Mouse (Mus musculus) liver, postnatal 0 days (tissue): ENCODE data around the gene Vars. TPM values are rescaled to one million over a fixed set of nuclear protein-coding genes. Genes with fewer than 3 reads are reported as not detected.
A peak's percentile ranks its signal among the peaks of the same experiment; 100 is the strongest.
"Not testable (repeated sequence)": the region's sequence is repeated elsewhere in the genome, so short reads cannot be mapped to it uniquely, and the experiment has no call there.

Source experiments
- ATAC-seq: fragments of 200-750 bp; cut with Nextera tagmentation; 2 replicates; pipeline ENCODE4 v1.8.0; 2017; ENCODE audit warnings: mild to moderate bottlenecking, moderate library complexity
- DNase-seq: peaks from one replicate; pipeline ENCODE4 v3.0.0-alpha.2; 2016
- H3K27ac ChIP-seq: fragments of 300-500 bp; sonication (generic); 2 replicates; pipeline ENCODE4 v1.5.1; 2014; ENCODE audit warnings: antibody characterized with exemption, moderate library complexity, mild to moderate bottlenecking, low read depth
- H3K27me3 ChIP-seq: fragments of 300-500 bp; sonication (generic); 2 replicates; pipeline ENCODE4 v1.6.1; 2014; ENCODE audit warnings: low read length, control low read depth, mixed read lengths; ENCODE audit not compliant: insufficient read depth
- H3K36me3 ChIP-seq: fragments of 300-500 bp; sonication (generic); replicated peaks from 2 replicates; pipeline ENCODE4 v1.6.1; 2014; ENCODE audit warnings: mild to moderate bottlenecking, control low read depth, low read length, moderate library complexity, mixed read lengths; ENCODE audit not compliant: insufficient read depth
- H3K4me1 ChIP-seq: fragments of 300-500 bp; sonication (generic); 2 replicates; pipeline ENCODE4 v1.6.1; 2014; ENCODE audit warnings: antibody characterized with exemption, mild to moderate bottlenecking, control low read depth; ENCODE audit not compliant: insufficient read depth
- H3K4me2 ChIP-seq: fragments of 300-500 bp; sonication (generic); 2 replicates; pipeline ENCODE4 v1.6.1; 2014; ENCODE audit warnings: low read depth, mild to moderate bottlenecking, low read length, moderate library complexity, mixed read lengths
- H3K4me3 ChIP-seq: fragments of 300-500 bp; sonication (generic); 2 replicates; pipeline ENCODE4 v1.5.1; 2014; ENCODE audit warnings: low read depth, low read length
- H3K9ac ChIP-seq: fragments of 300-500 bp; sonication (generic); replicated peaks from 2 replicates; pipeline ENCODE4 v1.6.1; 2014; ENCODE audit warnings: mild to moderate bottlenecking, moderate library complexity
- H3K9me3 ChIP-seq: fragments of 300-500 bp; sonication (generic); 2 replicates; pipeline ENCODE4 v1.6.1; 2016; ENCODE audit warnings: mild to moderate bottlenecking, control low read depth, low read length, mixed read lengths
- CTCF ChIP-seq: sonication (generic); IDR thresholded peaks from 2 replicates; pipeline ENCODE4 v1.5.1; 2016; ENCODE audit warnings: antibody characterized with exemption, low read depth
- EP300 ChIP-seq: IDR thresholded peaks from 2 replicates; pipeline ENCODE4 v1.6.1; 2016; ENCODE audit warnings: antibody characterized with exemption, low read depth, mild to moderate bottlenecking
- WGBS: fragments of 180-500 bp; shearing (Covaris S2); extraction: QIAGEN DNeasy Blood & Tissue Kit; methylation state at CpG from one replicate; pipeline ENCODE4 v1.1.7; 2014; ENCODE audit not compliant: insufficient replicate concordance; 5-methylcytosine and 5-hydroxymethylcytosine counted together
- polyA plus RNA-seq: library from polyadenylated mRNA; unstranded; fragments of >200 nt; fragmentation: Nextera tagmentation; extraction: Ambion mirVana; gene quantifications from 2 replicates; pipeline ENCODE4 v1.2.1, GENCODE M21; 2015

Gene Vars
- polyA plus RNA-seq, 1 experiment from 2014 or later = 43.8 TPM

DNA sequence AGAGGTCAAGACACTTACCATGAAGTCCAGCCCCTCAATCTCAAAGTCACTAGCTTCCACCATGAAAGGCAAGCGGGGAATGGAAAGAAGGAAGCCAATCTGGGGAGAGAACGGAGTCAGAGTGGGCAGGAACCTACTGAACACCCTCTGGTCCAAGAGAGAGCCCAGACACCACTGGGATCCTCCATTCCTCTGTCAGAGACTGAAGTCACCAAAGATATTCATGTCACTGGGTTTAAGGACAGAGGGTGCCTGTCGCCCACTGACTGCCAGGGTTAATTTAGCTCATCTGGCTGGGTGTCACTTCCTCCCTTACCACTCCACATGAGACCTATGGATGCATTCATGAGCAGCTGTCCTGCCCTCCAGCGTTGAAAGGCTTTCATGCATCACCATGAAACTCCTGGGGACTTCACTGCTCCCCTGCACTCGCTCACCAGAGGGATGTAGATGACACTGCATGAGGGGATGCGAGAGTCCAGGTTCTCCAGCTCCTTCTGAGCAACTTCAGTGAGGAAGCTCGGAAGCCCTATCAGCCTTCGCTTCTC is 31.6 kb downstream of the Vars start:
- 65% methylated on average over 8 of the region's 8 CpGs for WGBS
- no peak for ATAC-seq
- no peak for TF ChIP-seq EP300
- peak; percentile 46 for TF ChIP-seq CTCF

DNA sequence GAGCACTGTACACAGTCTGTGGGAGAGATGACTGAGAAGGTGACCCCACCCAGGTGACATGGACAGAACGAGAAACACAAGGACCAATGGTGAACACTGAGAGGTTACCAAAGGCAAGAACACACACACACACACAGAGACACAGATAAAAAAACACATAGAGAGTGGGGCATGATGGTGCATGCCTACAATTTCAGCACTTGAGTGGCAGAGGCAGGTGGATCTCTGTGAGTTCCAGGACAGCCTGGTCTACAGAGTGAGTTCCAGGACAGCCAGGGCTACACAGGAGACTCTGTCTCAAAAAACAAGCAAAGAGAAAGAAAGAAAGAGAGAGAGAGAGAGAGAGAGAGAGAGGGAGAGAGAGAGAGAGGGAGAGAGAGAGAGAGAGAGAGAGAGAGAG is 32.9 kb downstream of the Vars start:
- not testable (repeated sequence) for H3K9ac ChIP-seq, H3K27ac ChIP-seq, H3K4me3 ChIP-seq, H3K9me3 ChIP-seq, H3K36me3 ChIP-seq, H3K27me3 ChIP-seq, ATAC-seq, DNase-seq, H3K4me2 ChIP-seq
- WGBS = 46% methylated on average over 1 of the region's 1 CpGs
- H3K4me1 ChIP-seq = peaks cover 14% of the 10 kb centered on the region

More for the DNA sequence above, 31.6 kb downstream of the Vars start:
- H3K4me2 ChIP-seq = no peak overlapping the region
- no peak overlapping the region for H3K9ac ChIP-seq
- H3K4me3 ChIP-seq = no peak overlapping the region
- no peaks in the 10 kb centered on the region for H3K9me3 ChIP-seq
- no peaks in the 10 kb centered on the region for H3K36me3 ChIP-seq
- DNase-seq = peak; percentile 20
- H3K27ac ChIP-seq = no peak overlapping the region
- H3K27me3 ChIP-seq = no peaks in the 10 kb centered on the region
- H3K4me1 ChIP-seq = peaks cover 14% of the 10 kb centered on the region

- TF ChIP-seq EP300 (no peak), CTCF (no peak)
- WGBS = 53% methylated on average over 6 of the region's 6 CpGs
- no peak for DNase-seq
- Histone ChIP-seq H3K9me3 (no peaks in the 10 kb centered on the region), H3K4me3 (no peak overlapping the region), H3K27me3 (no peaks in the 10 kb centered on the region), H3K36me3 (no peaks in the 10 kb centered on the region), H3K27ac (no peak overlapping the region), H3K4me1 (peaks cover 7% of the 10 kb centered on the region), H3K4me2 (no peak overlapping the region), H3K9ac (no peak overlapping the region)
- ATAC-seq = no peak
These were observed 34.1 kb downstream of the Vars start for GRCm38 (mm10) chr17:35034896-35035295.

DNA sequence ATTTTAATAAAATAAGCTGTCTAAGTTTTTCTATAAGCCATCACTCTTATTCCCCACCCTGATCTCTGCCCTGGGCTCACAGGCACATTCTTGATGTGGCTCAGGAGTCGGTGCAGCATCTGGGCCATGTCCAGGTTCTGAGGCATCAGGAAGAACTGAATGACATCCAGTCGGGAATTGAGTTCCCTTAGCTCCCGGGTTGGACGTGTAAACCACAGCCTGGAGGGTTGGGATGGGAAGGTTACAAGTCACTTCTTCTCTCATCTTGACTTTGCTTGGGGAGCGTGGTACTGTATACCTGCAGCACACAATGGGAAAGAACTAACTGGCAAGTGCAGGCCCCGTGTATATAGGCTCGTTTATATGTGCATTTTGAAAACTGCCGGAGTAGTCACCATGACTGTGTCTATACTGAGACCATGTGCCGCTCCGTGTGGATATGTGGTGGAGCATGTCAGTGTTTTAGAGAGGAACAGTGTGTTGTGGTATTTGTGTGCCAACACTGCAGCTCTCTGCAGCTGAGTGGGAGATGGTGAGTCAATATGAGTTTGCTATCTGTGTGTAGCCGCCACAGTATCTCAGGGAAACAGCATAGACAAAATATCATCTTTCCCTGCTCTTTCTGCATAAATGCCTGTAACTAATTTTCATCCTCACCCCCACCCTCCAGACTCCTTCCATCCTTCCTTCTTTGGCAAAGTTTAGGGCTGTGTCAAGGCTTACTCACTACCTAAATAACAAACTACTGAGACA is 38.5 kb downstream of the Vars start:
- H3K9me3 ChIP-seq = no peaks in the 10 kb centered on the region
- peaks cover 12% of the 10 kb centered on the region for H3K4me1 ChIP-seq
- TF ChIP-seq CTCF = no peak
- no peak for TF ChIP-seq EP300
- no peak overlapping the region for H3K4me2 ChIP-seq
- H3K27me3 ChIP-seq = no peaks in the 10 kb centered on the region
- no peak overlapping the region for H3K9ac ChIP-seq
- H3K27ac ChIP-seq = no peak overlapping the region
- H3K36me3 ChIP-seq = no peaks in the 10 kb centered on the region
- 84% methylated on average over 11 of the region's 11 CpGs for WGBS
- H3K4me3 ChIP-seq = no peak overlapping the region
- no peak for DNase-seq
- no peak for ATAC-seq

GRCm38 (mm10) chr17:35043794-35044193 is 43.0 kb downstream of the Vars start:
- Histone ChIP-seq H3K27me3 (no peaks in the 10 kb centered on the region), H3K36me3 (no peaks in the 10 kb centered on the region), H3K9ac (no peak overlapping the region), H3K27ac (peak overlapping the region; percentile 94; the same call in 1 of the 2 replicates), H3K9me3 (no peaks in the 10 kb centered on the region), H3K4me2 (0 out of 2 replicates have a peak overlapping the region, but pooled peaks have one; percentile 99), H3K4me1 (peaks cover 50% of the 10 kb centered on the region), H3K4me3 (no peak overlapping the region)
- TF ChIP-seq EP300 (no peak), CTCF (no peak)
- DNase-seq = no peak
- WGBS = 77% methylated on average over 4 of the region's 4 CpGs
- no peak for ATAC-seq

DNA sequence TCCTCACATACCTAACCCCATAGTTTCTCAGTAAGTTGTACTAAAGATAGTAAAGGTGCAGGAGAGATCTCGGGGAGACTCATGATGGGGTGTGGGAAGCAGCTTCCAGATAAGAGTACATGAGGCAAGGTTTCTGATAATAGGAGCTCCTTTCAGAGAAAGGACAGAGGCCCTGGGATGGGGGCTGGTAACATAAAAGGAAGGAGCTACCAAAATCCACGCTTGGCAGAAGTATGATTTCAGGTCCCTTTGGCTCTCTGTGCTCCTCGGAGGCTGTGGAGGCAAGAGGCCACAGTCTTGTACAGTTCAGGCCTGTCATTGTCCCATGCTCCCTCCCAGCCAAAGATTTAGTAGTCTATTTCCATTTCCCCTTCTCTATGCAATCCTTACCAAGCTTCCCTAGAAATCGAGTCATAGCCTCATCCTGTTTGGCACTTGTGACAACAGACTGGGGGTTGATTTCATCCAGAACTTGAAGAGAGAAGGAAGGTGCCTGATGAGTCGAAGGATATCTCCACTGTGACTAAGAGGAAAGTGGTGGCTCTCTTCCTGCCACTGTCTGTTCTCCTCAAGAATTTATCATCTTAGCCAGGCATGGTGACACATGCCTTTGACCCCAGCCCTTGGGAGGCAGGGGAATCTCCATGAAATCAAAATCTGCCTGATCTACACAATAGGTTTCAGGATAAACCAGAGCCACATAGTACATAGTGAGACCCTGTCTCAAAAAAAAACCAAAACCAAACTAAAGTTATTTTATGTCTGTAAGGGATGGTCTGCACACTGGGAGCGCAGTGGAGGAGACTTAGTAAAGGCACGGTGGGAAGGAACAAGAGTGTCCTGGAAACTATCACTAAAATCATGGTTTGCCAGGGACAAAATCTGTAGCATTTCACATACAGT is 44.4 kb downstream of the Vars start:
- DNase-seq (no peak), ATAC-seq (no peak)
- peak overlapping the region; percentile 94 for H3K27ac ChIP-seq
- H3K36me3 ChIP-seq = no peaks in the 10 kb centered on the region
- peak overlapping the region; percentile 70 for H3K4me3 ChIP-seq
- peak; percentile 63 for TF ChIP-seq EP300
- no peak for TF ChIP-seq CTCF
- H3K4me1 ChIP-seq = peaks cover 61% of the 10 kb centered on the region
- H3K9me3 ChIP-seq = no peaks in the 10 kb centered on the region
- H3K9ac ChIP-seq = peak overlapping the region; percentile 93
- no peaks in the 10 kb centered on the region for H3K27me3 ChIP-seq
- 47% methylated on average over 7 of the region's 7 CpGs for WGBS
- H3K4me2 ChIP-seq = peak overlapping the region; percentile 99
